Mouse (Mus musculus) ES-E14 (cell line): ENCODE data around the gene Pgghg. TPM values are rescaled to one million over a fixed set of nuclear protein-coding genes. Genes with fewer than 3 reads are reported as not detected.

Source experiments
- DNase-seq: peaks from one replicate; pipeline ENCODE4 v3.0.0-alpha.2; 2013; ENCODE audit warnings: low read depth, low spot score
- H3K27ac ChIP-seq: 2 replicates; pipeline ENCODE4 v1.5.1; 2012; ENCODE audit warnings: low read depth, mild to moderate bottlenecking, low read length, moderate library complexity, mixed read lengths; ENCODE audit not compliant: poor library complexity, insufficient read depth, severe bottlenecking
- H3K36me3 ChIP-seq: 2 replicates; pipeline ENCODE4 v1.6.1; 2012; ENCODE audit warnings: mild to moderate bottlenecking, low read length, moderate library complexity, mixed read lengths; ENCODE audit not compliant: control insufficient read depth, poor library complexity, insufficient read depth, severe bottlenecking
- H3K4me1 ChIP-seq, 2 experiments: fragments of 150-350 bp in 1 of 2; sonication (generic) in 1 of 2; 2 replicates each; pipeline ENCODE4 v1.6.1; 2012; ENCODE audit warnings: low read length in 2 of 2, mild to moderate bottlenecking in 1 of 2, mixed read lengths in 1 of 2; ENCODE audit not compliant: control insufficient read depth in 2 of 2, insufficient read depth in 2 of 2, poor library complexity in 1 of 2
- H3K4me3 ChIP-seq, 2 experiments: fragments of 150-350 bp in 1 of 2; sonication (generic) in 1 of 2; 2 replicates each; pipeline ENCODE4 v1.5.1; 2012; ENCODE audit warnings: low read length in 2 of 2, low read depth in 1 of 2, mild to moderate bottlenecking in 1 of 2, mixed read lengths in 1 of 2; ENCODE audit not compliant: insufficient read depth in 1 of 2, poor library complexity in 1 of 2, severe bottlenecking in 1 of 2
- H3K9ac ChIP-seq: 2 replicates; pipeline ENCODE4 v1.6.1; 2012; ENCODE audit warnings: low read depth, mild to moderate bottlenecking, low read length, mixed read lengths; ENCODE audit not compliant: poor library complexity, insufficient read depth, severe bottlenecking
- H3K9me3 ChIP-seq: fragments of 150-350 bp; sonication (generic); 2 replicates; pipeline ENCODE4 v1.6.1; 2012; ENCODE audit warnings: low read depth, mild to moderate bottlenecking, low read length; ENCODE audit not compliant: control insufficient read depth, insufficient read depth
- CHD2 ChIP-seq: IDR thresholded peaks from 2 replicates; pipeline ENCODE4 v1.6.1; 2014; ENCODE audit warnings: mild to moderate bottlenecking, low read depth, low read length, inconsistent platforms
- HCFC1 ChIP-seq: IDR thresholded peaks from 2 replicates; pipeline ENCODE4 v1.6.1; 2012; ENCODE audit warnings: low read length, inconsistent platforms, borderline replicate concordance; ENCODE audit not compliant: insufficient read depth
- MAFK ChIP-seq: IDR thresholded peaks from 2 replicates; pipeline ENCODE4 v1.6.1; 2014; ENCODE audit warnings: mild to moderate bottlenecking, low read depth, low read length, inconsistent platforms; ENCODE audit not compliant: insufficient read depth
- ZC3H11A ChIP-seq: IDR thresholded peaks from 2 replicates; pipeline ENCODE4 v1.6.1; 2012; ENCODE audit warnings: low read depth, mild to moderate bottlenecking, inconsistent platforms, low read length, borderline replicate concordance
- ZNF384 ChIP-seq: IDR thresholded peaks from 2 replicates; pipeline ENCODE4 v1.6.1; 2012; ENCODE audit warnings: low read depth, low read length, inconsistent platforms
- in situ Hi-C, 2 experiments: fragments of 600-800 bp; cut with MboI; formaldehyde crosslinking; loops; one replicate each; pipeline ENCODE4 v1.15.1; 2025; ENCODE audit warnings: low sequenced_read_pairs in 2 of 2, inconsistent platforms in 1 of 2; ENCODE audit not compliant: unreplicated experiment in 2 of 2
- total RNA-seq: library from RNA; depleted of rRNA; stranded (reverse); fragments of 300-350 nt; gene quantifications from 2 replicates; pipeline ENCODE4 v1.2.3, GENCODE M21; 2012

Gene Pgghg
- total RNA-seq, 1 experiment: 10.0 TPM

GRCm38 (mm10) chr7:140899121-140899520, 42.1 kb upstream of the Pgghg start:
- H3K4me3 ChIP-seq: no peak overlapping the region
- in situ Hi-C loops: loop anchor here in 1 of 2 experiments (10.0 kb wide), 1 partner anchor 54 kb away; the partner anchor contains the start of genes Odf3 and Scgb1c1
- TF ChIP-seq ZNF384 (no peak), HCFC1 (no peak), ZC3H11A (no peak), MAFK (no peak), CHD2 (no peak)
- H3K27ac ChIP-seq: no peak overlapping the region
- H3K4me1 ChIP-seq: peaks cover 3 to 5% of the 10 kb centered on the region in 2 experiments; a peak in 1 of 4 replicates
- DNase-seq: no peak
- no peak overlapping the region for H3K9ac ChIP-seq
- H3K9me3 ChIP-seq: no peaks in the 10 kb centered on the region
- peaks cover 26% of the 10 kb centered on the region for H3K36me3 ChIP-seq

GRCm38 (mm10) chr7:140900220-140900619, 41.0 kb upstream of the Pgghg start, which contains the start of gene Cox8b:
Gene Cox8b, minus strand, starts transcription at chr7:140900446.
- H3K4me3 ChIP-seq: no peak within 1 kb of the TSS
- no peaks in the 10 kb centered on the region for H3K9me3 ChIP-seq
- no peak within 1 kb of the TSS for H3K9ac ChIP-seq
- H3K36me3 ChIP-seq: peaks cover 23% of the 10 kb centered on the region
- H3K27ac ChIP-seq: no peak within 1 kb of the TSS
- peaks cover 3 to 5% of the 10 kb centered on the region in 2 experiments; a peak in 1 of 4 replicates for H3K4me1 ChIP-seq
- in situ Hi-C loops: loop anchor here in 1 of 2 experiments (5.0 kb wide), 1 partner anchor 58 kb away; no protein-coding TSS in a partner anchor
- TF ChIP-seq ZNF384: no peak
- no peak for DNase-seq

GRCm38 (mm10) chr7:140902036-140902875, 38.9 kb upstream of the Pgghg start:
- DNase-seq: no peak
- Histone ChIP-seq H3K9ac (peak overlapping the region; percentile 3; the same call in 1 of the 2 replicates), H3K36me3 (peaks cover 17% of the 10 kb centered on the region)

GRCm38 (mm10) chr7:140903212-140903611, 38.0 kb upstream of the Pgghg start:
- H3K9ac ChIP-seq: no peak overlapping the region
- no peak for TF ChIP-seq ZNF384
- TF ChIP-seq ZC3H11A: peak; percentile 74
- peaks cover 8% of the 10 kb centered on the region for H3K36me3 ChIP-seq
- H3K4me3 ChIP-seq: no peak overlapping the region
- in situ Hi-C loops: loop anchor here in 1 of 2 experiments (5.0 kb wide), 1 partner anchor 61 kb away; no protein-coding TSS in a partner anchor
- no peak overlapping the region for H3K27ac ChIP-seq
- H3K9me3 ChIP-seq: no peaks in the 10 kb centered on the region
- peaks cover 3 to 9% of the 10 kb centered on the region in 2 experiments; a peak in 1 of 4 replicates for H3K4me1 ChIP-seq
- peak; percentile 83 for DNase-seq

More at GRCm38 (mm10) chr7:140902036-140902875, 38.9 kb upstream of the Pgghg start:
- Histone ChIP-seq H3K27ac (no peak overlapping the region), H3K4me3 (no peak overlapping the region), H3K4me1 (peaks cover 3 to 9% of the 10 kb centered on the region in 2 experiments; a peak in 1 of 4 replicates), H3K9me3 (no peaks in the 10 kb centered on the region)
- in situ Hi-C loops: loop anchor here in 1 of 2 experiments (5.0 kb wide), 1 partner anchor 60 kb away; no protein-coding TSS in a partner anchor
- TF ChIP-seq CHD2 (no peak), ZC3H11A (no peak), HCFC1 (no peak), MAFK (no peak), ZNF384 (no peak)
